Mouse (Mus musculus): Measurements from ENCODE around the gene Dcaf12l2. TPM values are rescaled to one million over a fixed set of nuclear protein-coding genes. Genes with fewer than 3 reads are reported as not detected.

The Dcaf12l2 gene
- not detected for total RNA-seq (2023)

GRCm38 (mm10) chrX:44367646-44368521, at the start of gene Dcaf12l2:
Gene Dcaf12l2, minus strand, starts transcription at chrX:44368342.

Data from CD4-positive naive resting alpha-beta T cell, adult 76 days (primary cell).